Mouse (Mus musculus) gastrocnemius, postnatal 10 days (tissue): ENCODE results near the gene Akap12. TPM values are rescaled to one million over a fixed set of nuclear protein-coding genes. Genes with fewer than 3 reads are reported as not detected.

ENCODE experiments used
- DNase-seq: peaks from one replicate; pipeline ENCODE4 v3.0.0; 2021; ENCODE audit warnings: mixed read lengths
- total RNA-seq, 2 experiments: library from RNA; stranded (reverse); gene quantifications; 2 replicates each; pipeline ENCODE4 v1.2.3; 2021

Gene Akap12
- total RNA-seq, 2 experiments from 2014 or later: 36.3 to 47.8 TPM

DNA sequence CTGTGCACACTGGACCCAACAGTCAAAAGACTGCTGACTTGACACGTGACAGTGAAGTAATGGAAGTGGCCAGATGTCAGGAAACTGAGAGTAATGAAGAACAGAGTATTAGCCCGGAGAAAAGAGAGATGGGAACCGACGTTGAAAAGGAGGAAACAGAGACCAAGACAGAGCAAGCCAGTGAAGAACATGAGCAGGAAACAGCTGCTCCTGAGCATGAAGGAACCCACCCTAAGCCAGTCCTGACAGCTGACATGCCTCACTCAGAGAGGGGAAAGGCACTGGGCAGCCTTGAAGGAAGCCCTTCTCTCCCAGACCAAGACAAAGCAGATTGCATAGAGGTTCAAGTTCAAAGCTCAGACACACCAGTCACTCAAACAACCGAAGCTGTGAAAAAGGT, 90.5 kb downstream of the Akap12 start:
- DNase-seq: no peak

DNA sequence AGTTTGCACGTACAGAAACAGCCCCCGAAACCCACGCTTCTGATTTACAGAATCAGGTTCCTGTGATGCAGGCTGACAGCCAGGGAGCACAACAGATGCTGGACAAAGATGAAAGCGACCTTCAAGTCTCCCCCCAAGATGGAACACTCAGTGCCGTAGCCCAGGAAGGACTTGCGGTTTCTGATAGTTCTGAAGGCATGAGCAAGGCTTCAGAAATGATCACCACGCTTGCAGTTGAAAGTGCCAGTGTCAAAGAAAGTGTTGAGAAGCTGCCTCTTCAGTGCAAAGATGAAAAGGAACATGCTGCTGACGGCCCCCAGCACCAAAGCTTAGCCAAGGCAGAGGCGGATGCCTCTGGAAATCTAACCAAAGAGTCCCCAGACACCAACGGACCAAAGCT, 91.3 kb downstream of the Akap12 start:
- DNase-seq: no peak

DNA sequence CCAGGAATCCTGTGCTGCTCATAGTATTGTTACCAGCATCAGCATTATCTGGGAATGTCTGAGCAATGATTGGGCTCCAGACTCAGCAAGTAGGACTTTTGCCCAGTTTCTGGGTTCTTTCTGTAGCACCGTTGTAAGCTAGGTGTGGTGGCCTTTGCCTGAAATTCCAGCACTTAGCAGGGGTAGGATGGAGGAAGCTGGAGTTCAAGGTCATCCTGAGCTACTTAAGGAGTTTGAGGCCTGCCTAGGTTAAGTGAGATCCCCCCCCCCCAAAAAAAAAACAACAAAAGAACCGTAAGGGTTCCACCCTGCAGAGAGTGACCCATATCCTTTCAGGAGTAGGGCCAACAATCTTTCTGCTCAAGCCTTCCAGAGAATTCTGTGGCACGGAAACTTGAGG, 98.4 kb downstream of the Akap12 start:
- no peak for DNase-seq

DNA sequence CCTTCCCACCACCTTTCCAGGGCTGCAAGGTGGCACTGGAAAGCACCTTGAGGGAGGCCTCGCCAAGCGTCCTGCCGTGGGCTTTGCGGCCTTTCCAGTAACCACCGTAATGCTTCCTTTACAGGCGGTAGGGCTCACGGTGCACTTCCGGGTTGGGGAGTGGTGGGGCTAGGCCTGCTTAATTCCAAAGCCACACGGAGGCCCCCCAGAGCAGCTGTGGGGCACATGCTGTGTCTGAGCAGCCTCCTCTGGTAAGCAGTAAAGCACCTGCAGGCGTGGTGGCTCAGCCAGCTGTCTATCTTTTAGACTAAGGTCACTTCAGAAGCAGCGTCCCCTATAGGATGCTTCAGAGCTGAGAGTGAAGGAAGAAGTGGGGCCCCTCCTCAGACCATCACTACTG, 103.9 kb downstream of the Akap12 start:
- DNase-seq: no peak

DNA sequence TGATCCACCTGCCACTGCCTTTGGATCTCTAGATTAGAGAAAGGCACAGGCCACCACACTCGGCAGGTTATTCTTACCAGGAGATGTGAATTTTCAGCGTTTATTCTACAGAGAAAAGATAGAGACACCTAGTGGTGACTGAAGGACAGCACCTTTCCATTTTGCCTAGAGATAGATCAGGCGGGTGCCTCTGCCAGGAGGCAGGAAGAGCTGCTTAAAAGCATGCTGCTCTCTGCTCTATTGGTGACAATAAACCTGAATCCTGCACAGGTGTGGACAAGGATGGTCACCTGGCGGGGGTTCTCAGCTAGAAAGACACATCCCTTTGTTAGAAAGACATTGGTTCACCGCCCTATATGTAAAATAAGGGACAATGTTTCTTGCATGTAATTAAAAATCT, 105.8 kb downstream of the Akap12 start:
- DNase-seq: no peak

GRCm38 (mm10) chr10:4373558-4373957, 107.4 kb downstream of the Akap12 start:
- DNase-seq: no peak

- no peak for DNase-seq
Measured at GRCm38 (mm10) chr10:4374239-4374638, 108.1 kb downstream of the Akap12 start.

- no peak for DNase-seq
Measured at GRCm38 (mm10) chr10:4374734-4375133, 108.6 kb downstream of the Akap12 start.

DNA sequence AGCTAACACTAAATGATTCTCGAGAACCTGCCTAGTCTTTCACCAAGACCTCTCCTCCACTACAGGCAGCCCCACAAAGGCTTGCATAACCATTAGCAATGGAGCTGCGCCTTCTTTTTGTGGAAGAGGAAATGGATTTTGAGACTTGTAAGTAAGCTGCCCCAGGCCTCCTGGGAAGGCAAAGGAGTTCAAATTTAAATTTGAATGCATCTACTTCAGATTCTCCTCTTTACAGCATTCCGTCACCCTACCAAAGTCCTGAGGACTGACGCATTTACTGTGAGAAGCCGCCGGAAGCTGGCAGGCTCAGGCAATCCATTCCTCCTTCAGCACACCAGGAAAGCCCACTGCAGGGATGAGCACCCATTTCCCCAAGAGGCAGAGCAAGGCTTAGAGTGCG, 109.1 kb downstream of the Akap12 start:
- DNase-seq: no peak

DNA sequence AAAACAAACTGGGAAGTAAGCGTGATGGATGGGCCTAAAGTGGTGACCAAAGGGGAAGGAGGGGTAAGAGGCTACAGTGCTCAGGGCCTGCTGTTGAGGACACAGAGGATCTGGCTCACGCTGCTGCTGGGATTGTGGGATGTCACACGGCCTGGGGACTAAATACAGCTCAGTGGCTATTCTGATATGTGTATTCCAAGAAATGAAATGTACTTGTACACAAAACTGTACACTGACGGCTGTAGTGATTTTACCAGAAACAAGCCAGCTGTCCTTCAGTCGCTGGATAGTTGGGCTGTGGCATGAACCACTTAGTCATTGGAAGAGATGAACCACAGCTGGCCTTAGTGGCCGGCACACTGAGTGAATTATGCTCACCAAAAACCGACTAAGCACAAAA, 110.3 kb downstream of the Akap12 start:
- DNase-seq: no peak

- DNase-seq: no peak
Measured at GRCm38 (mm10) chr10:4376931-4377330, 110.8 kb downstream of the Akap12 start.

DNA sequence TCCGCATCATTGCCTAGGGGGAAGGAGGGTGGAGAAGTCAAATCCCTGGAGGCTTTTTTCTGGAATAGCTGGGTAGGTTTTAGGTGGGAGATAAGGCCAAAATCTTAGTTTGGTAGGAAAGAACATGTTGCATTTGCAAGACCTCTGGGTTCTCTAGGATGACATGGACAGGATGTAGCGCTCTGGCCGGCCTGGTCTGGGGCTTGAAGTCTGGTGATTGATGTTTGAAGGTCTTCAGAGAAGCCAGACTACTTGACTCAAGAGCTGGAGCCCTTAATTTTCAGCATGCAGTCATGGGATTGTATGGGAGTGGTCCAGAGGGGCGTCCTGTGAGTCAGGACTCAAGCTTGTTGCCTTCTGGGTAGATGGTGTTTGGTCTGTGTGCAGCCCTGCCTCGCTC, 114.6 kb downstream of the Akap12 start:
- no peak for DNase-seq

GRCm38 (mm10) chr10:4384244-4384643, 118.1 kb downstream of the Akap12 start:
- DNase-seq: no peak

DNA sequence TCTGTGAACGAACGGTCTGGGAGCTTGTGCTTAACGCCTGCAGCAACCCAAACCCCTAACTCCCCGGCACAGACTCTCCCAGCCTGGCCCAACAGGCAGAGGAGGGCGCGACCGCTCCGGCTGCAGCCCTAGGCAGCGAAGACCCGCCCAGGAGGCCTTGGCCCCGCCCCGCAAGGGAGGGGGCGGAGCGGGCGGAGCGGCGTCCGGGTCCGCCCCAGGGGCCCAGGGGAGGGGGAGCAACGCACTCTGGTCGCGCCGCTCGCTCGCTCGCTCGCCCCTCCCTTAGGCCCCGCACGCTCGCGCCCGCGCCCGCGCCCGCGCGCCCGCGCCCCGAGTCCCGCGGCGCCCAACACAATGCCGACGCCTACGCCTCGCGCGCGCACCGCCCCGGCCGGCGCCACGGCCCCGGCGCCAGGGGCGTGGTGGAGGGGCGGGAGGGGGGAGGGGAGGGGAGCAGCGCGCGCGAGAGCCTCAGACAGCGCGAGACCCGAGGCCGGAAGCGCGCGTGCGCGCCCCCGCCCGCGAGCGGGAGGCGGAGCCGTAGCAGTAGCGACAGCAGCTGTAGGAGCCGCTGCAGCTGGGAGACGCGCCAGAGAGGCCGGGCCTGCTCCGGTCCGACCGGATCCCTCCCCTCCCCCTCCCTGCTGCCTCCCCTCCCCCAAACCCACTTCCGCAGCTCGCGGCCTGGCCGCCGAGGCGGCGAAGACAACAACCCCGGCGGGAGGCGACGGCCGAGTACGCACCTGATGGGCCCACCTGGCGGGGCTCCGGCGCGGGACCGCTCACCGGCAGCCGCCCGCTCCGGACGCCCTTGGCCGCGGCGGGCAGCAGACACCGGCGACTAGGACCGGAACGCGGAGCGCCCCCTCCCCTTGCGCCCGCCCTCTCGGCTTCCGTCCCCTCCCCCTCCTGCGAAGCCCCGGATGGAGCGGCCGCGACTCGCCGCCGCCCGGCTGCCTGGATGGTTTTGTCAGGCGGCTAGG, 120.7 kb downstream of the Akap12 start:
- DNase-seq: peak; percentile 97

GRCm38 (mm10) chr10:4387701-4388383, 121.7 kb downstream of the Akap12 start, which contains the start of gene Zbtb2:
TSS of gene Zbtb2 (minus strand) at chr10:4388108.
- DNase-seq: peak; percentile 69

GRCm38 (mm10) chr10:4388384-4388745, 122.2 kb downstream of the Akap12 start:
- no peak for DNase-seq

GRCm38 (mm10) chr10:4389036-4389435, 122.9 kb downstream of the Akap12 start:
- no peak for DNase-seq

DNA sequence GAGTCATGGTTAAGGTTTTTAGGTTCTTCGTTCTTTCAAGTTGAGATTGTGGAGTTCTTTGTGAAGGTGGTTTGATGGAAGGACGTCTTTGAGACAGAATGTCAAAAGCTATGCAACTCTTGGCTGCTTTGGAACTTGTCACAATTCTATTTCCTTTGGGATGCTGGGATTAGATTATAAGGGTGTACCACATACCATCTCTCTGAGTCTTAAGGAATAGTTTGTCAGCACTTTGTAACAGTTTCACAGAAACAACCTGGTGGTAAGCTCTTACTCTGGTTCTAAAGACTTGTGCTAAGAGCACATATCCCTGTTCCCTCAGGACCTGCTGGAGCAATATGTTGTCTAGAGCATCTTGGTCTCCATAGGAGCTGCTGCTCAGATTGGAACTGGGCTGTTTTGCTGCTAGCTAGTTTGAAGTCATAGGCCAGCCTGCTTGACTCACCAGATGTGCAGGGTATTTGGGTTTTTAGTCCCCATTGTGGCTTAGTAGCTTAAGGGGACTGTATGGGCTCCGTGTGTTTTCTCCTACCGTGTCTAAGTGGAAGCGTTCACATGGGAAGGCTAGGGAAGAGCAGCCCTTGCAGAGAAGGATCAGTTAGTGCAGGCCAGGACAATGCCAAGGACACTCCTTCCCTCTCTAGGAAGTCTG, 123.4 kb downstream of the Akap12 start:
- no peak for DNase-seq

- DNase-seq: no peak
Measured at GRCm38 (mm10) chr10:4390550-4390949, 124.4 kb downstream of the Akap12 start.

- no peak for DNase-seq
Measured at GRCm38 (mm10) chr10:4391076-4391475, 124.9 kb downstream of the Akap12 start.

DNA sequence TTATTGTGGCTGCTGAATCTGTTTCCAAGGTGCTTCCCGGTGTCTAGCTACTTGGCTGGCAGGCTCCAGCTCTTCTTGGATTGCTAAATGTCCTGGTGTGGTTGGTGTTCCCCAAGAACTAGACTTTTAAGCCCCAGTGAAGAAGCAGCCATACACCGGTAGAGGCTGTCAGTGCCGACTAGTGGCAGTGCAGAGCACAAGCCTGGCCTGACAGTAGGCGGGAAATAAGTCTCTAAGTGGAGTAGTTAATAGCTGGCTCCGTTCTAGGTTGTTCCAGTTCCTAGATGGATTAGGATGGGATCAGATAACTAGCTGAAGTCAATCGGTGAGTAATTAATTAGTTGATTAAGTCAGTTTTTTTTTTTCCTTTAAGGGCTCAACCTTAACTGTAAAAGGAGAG, 125.7 kb downstream of the Akap12 start:
- DNase-seq: no peak

- DNase-seq: no peak
Measured at GRCm38 (mm10) chr10:4395321-4395720, 129.1 kb downstream of the Akap12 start.

- no peak for DNase-seq
Measured at GRCm38 (mm10) chr10:4398058-4398457, 131.9 kb downstream of the Akap12 start.
